Mouse (Mus musculus): ENCODE data around the gene Gprin2. TPM values are rescaled to one million over a fixed set of nuclear protein-coding genes. Genes with fewer than 3 reads are reported as not detected.

Gprin2 gene
- polyA plus RNA-seq, 2 experiments = 0.04 to 0.09 TPM

DNA sequence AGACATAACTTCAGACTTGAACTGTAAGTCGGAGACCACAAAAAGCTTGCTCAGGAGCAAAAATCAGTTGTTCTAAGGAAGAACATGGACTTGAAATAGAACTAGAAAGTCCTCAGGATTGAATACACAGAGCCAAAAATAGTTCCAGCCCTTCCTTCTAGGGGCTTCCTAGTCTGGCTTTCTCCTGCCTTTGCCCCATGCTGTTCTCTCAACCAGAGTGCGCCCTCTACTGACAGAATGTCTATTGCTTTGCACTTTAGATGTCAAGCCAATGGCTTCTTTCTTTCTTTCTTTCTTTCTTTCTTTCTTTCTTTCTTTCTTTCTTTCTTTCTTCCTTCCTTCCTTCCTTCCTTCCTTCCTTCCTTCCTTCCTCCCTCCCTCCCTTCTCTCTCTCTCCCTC is 7.2 kb upstream of the Gprin2 start:
- Histone ChIP-seq H3K4me1 (replicated peaks; ENCODE audit: control insufficient read depth in 2 of 2, insufficient read depth in 2 of 2, low read length in 1 of 2) (0 out of 4 replicates have a peak, but pooled peaks cover 0 to 2% of the 10 kb centered on the region in 2 experiments), H3K36me3 (replicated peaks; ENCODE audit: control insufficient read depth, insufficient read depth, low read depth) (no peaks in the 10 kb centered on the region), H3K9ac (replicated peaks) (no peak overlapping the region), H3K27ac (no peak overlapping the region), H3K4me2 (ENCODE audit: low read depth) (no peak overlapping the region), H3K9me3 (ENCODE audit: control insufficient read depth, low read length) (no peaks in the 10 kb centered on the region), H3K27me3 (ENCODE audit: control insufficient read depth, insufficient read depth, low read length) (no peaks in the 10 kb centered on the region), H3K4me3 (ENCODE audit: insufficient read depth in 1 of 2, low read depth in 2 of 2, low read length in 2 of 2) (no peak overlapping the region)
- peak in 1 of 3 experiments; percentile 4 for DNase-seq (ENCODE audit: low read depth in 3 of 3, low spot score in 3 of 3)
- no peak for ATAC-seq (ENCODE audit: insufficient read depth)
- peak; percentile 50 for TF ChIP-seq CTCF (IDR thresholded peaks at IDR 0.05; ENCODE audit: low read depth)
- no peak for TF ChIP-seq EP300 (IDR thresholded peaks at IDR 0.05; ENCODE audit: low read depth)
- WGBS (ENCODE audit: insufficient replicate concordance) = 43% methylated on average over 2 of the region's 2 CpGs

DNA sequence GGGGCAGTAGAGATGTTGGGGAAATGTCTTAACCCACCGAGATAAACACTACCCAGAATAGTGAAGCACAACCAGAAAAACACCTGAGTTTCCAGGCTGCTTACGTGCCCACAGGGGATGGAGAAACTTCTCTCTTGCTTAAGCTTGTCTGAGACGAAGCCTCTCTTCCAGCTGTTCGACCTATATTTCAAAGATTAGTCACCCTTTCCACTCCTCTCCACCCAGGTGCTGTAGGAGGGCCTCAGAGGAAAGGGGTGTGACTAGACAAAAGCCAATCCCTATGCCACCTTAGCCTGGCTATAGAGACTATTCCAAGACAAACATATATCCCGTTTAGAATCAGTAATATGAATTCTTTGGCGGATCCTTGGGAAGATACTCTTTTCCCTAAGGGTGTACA is 6.5 kb upstream of the Gprin2 start:
- no peaks in the 10 kb centered on the region for H3K9me3 ChIP-seq (ENCODE audit: control insufficient read depth, low read length)
- H3K27me3 ChIP-seq (ENCODE audit: control insufficient read depth, insufficient read depth, low read length) = no peaks in the 10 kb centered on the region
- H3K9ac ChIP-seq (replicated peaks) = no peak overlapping the region
- no peak overlapping the region for H3K27ac ChIP-seq
- H3K4me2 ChIP-seq (ENCODE audit: low read depth) = no peak overlapping the region
- H3K4me3 ChIP-seq (ENCODE audit: insufficient read depth in 1 of 2, low read depth in 2 of 2, low read length in 2 of 2) = no peak overlapping the region
- TF ChIP-seq CTCF (IDR thresholded peaks at IDR 0.05; ENCODE audit: low read depth) = no peak
- TF ChIP-seq EP300 (IDR thresholded peaks at IDR 0.05; ENCODE audit: low read depth) = no peak
- peaks cover 0 to 4% of the 10 kb centered on the region in 2 experiments; a peak in 1 of 4 replicates for H3K4me1 ChIP-seq (replicated peaks; ENCODE audit: control insufficient read depth in 2 of 2, insufficient read depth in 2 of 2, low read length in 1 of 2)
- DNase-seq (ENCODE audit: low read depth in 3 of 3, low spot score in 3 of 3) (no peak), ATAC-seq (ENCODE audit: insufficient read depth) (no peak)
- no peaks in the 10 kb centered on the region for H3K36me3 ChIP-seq (replicated peaks; ENCODE audit: control insufficient read depth, insufficient read depth, low read depth)
- WGBS (ENCODE audit: insufficient replicate concordance) = 48% methylated on average over 6 of the region's 6 CpGs

DNA sequence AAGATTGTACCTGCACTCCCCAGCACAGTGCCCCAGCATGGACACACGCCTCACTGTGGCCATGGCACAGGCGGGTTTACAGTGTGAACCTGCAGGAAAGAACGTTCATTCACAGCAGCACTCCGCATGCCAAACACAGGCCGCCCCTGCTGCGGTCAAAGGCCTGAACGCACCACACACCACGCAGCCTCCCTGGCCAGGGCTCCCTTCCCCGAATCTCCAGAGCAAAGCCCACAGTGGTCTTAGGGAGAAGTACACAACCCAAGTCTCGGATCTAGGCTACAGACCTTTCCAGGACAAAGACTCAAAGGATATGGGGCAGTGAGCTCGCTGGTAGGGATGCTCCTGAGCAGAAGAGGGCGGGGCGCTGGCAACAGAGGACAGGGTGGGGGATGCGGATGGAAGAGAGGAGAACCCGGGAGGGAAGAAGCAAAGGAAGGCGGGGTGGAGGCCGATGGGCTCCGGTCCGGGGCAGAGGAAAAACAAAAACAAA is 669 bp downstream of the Gprin2 start:
- no peak for DNase-seq (ENCODE audit: low read depth in 3 of 3, low spot score in 3 of 3)

DNA sequence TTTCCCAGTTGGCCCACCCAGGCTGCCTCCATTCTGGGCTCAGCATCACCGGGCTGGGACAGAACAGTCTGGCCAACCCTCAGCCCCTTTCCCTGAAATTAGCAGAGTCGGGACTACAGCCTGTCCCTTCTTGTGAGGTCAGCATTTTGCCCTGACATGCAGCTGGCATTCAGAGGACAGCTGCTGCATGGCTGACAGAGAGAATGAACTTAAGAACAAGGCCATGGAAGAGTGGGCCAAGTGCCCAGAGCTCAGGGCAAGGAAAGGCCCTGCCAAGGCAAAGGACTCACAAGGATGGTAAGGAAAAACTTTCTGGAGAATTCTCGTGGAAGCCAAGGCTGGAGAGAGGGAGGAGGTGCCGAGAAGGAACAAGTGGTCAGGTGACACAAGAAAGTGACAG is 4.7 kb downstream of the Gprin2 start:
- H3K9ac ChIP-seq (replicated peaks) = no peak overlapping the region
- H3K4me2 ChIP-seq (ENCODE audit: low read depth) = no peak overlapping the region
- DNase-seq (ENCODE audit: low read depth in 3 of 3, low spot score in 3 of 3) (no peak), ATAC-seq (ENCODE audit: insufficient read depth) (no peak)
- no peak overlapping the region for H3K27ac ChIP-seq
- no peak overlapping the region for H3K4me3 ChIP-seq (ENCODE audit: insufficient read depth in 1 of 2, low read depth in 2 of 2, low read length in 2 of 2)
- TF ChIP-seq EP300 (IDR thresholded peaks at IDR 0.05; ENCODE audit: low read depth) (no peak), CTCF (IDR thresholded peaks at IDR 0.05; ENCODE audit: low read depth) (no peak)
- no peaks in the 10 kb centered on the region for H3K4me1 ChIP-seq (replicated peaks; ENCODE audit: control insufficient read depth in 2 of 2, insufficient read depth in 2 of 2, low read length in 1 of 2)
- H3K27me3 ChIP-seq (ENCODE audit: control insufficient read depth, insufficient read depth, low read length) = peaks cover 9% of the 10 kb centered on the region
- H3K36me3 ChIP-seq (replicated peaks; ENCODE audit: control insufficient read depth, insufficient read depth, low read depth) = no peaks in the 10 kb centered on the region
- WGBS (ENCODE audit: insufficient replicate concordance) = 45% methylated on average over 4 of the region's 4 CpGs
- no peaks in the 10 kb centered on the region for H3K9me3 ChIP-seq (ENCODE audit: control insufficient read depth, low read length)

More for the DNA sequence above, 669 bp downstream of the Gprin2 start:
- no peaks in the 10 kb centered on the region for H3K36me3 ChIP-seq (replicated peaks; ENCODE audit: control insufficient read depth, insufficient read depth, low read depth)
- 11% methylated on average over 19 of the region's 19 CpGs for WGBS (ENCODE audit: insufficient replicate concordance)
- H3K9ac ChIP-seq (replicated peaks) = no peak overlapping the region
- TF ChIP-seq CTCF (IDR thresholded peaks at IDR 0.05; ENCODE audit: low read depth) = no peak
- TF ChIP-seq EP300 (IDR thresholded peaks at IDR 0.05; ENCODE audit: low read depth) = no peak
- no peak; the same call in 1 of the 2 replicates for ATAC-seq (ENCODE audit: insufficient read depth)
- peak overlapping the region; percentile 59 for H3K4me2 ChIP-seq (ENCODE audit: low read depth)
- peaks cover 0 to 4% of the 10 kb centered on the region in 2 experiments; a peak in 1 of 4 replicates for H3K4me1 ChIP-seq (replicated peaks; ENCODE audit: control insufficient read depth in 2 of 2, insufficient read depth in 2 of 2, low read length in 1 of 2)
- H3K27me3 ChIP-seq (ENCODE audit: control insufficient read depth, insufficient read depth, low read length) = peaks cover 9% of the 10 kb centered on the region
- H3K4me3 ChIP-seq (ENCODE audit: insufficient read depth in 1 of 2, low read depth in 2 of 2, low read length in 2 of 2) = peak overlapping the region; percentile 52 to 56
- no peak overlapping the region for H3K27ac ChIP-seq
- no peaks in the 10 kb centered on the region for H3K9me3 ChIP-seq (ENCODE audit: control insufficient read depth, low read length)

DNA sequence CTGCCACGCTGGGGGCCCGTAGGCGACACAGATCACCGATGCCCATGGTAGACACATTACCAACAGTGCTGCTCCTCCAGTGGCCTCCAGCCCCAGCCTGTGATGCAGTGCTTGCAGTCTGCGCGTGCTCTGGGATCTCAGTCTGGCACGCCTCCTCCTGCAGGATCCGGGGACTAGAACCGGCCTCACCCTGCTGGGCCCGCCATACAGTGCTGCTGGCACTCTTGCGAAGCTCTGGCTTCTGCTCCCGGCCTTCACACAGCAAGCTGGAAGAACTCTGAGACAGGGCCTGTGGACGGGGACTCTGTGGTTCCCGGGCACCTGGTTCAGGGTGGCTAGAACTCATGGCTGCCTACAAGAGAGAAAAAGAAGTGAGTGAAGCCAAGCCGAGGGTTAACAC is 6.0 kb downstream of the Gprin2 start:
- Histone ChIP-seq H3K9ac (replicated peaks) (no peak overlapping the region), H3K4me2 (ENCODE audit: low read depth) (no peak overlapping the region), H3K27ac (no peak overlapping the region), H3K4me1 (replicated peaks; ENCODE audit: control insufficient read depth in 2 of 2, insufficient read depth in 2 of 2, low read length in 1 of 2) (peaks cover 4 to 6% of the 10 kb centered on the region in 2 experiments; a peak in 3 of 4 replicates), H3K27me3 (ENCODE audit: control insufficient read depth, insufficient read depth, low read length) (peaks cover 4% of the 10 kb centered on the region), H3K4me3 (ENCODE audit: insufficient read depth in 1 of 2, low read depth in 2 of 2, low read length in 2 of 2) (no peak overlapping the region), H3K9me3 (ENCODE audit: control insufficient read depth, low read length) (no peaks in the 10 kb centered on the region), H3K36me3 (replicated peaks; ENCODE audit: control insufficient read depth, insufficient read depth, low read depth) (no peaks in the 10 kb centered on the region)
- no peak for ATAC-seq (ENCODE audit: insufficient read depth)
- DNase-seq (ENCODE audit: low read depth in 3 of 3, low spot score in 3 of 3) = no peak
- 70% methylated on average over 15 of the region's 15 CpGs for WGBS (ENCODE audit: insufficient replicate concordance)
- TF ChIP-seq EP300 (IDR thresholded peaks at IDR 0.05; ENCODE audit: low read depth) (no peak), CTCF (IDR thresholded peaks at IDR 0.05; ENCODE audit: low read depth) (no peak)

Measured in liver, embryonic 14.5 days (tissue).